Mouse (Mus musculus) right cerebral cortex, postnatal 14 days (tissue): Measurements from ENCODE around the gene Nkapl.

Experiments used
- DNase-seq: peaks from one replicate; pipeline ENCODE4 v3.0.0; 2022

Nkapl gene

DNA sequence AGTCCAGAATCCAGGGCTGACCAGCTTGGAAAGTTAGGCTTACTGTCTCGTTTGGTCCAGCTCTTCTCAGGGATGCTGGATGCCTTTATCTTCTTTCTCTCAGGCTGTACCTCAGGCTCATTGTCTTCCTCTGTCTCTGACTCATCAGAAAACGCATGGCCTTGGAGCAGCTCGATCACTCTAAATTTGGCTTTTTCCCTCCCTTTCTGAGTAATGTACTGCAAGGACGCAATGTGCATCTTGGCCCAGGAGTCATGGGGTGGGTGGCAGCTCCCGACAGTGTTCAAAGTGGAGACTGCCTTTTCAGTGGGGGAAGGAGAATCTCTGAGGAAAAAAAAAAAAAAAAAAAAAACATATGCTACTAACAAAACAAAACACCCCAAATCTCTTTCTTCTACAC lies 45.0 kb downstream of the Nkapl start:
- no peak for DNase-seq

DNA sequence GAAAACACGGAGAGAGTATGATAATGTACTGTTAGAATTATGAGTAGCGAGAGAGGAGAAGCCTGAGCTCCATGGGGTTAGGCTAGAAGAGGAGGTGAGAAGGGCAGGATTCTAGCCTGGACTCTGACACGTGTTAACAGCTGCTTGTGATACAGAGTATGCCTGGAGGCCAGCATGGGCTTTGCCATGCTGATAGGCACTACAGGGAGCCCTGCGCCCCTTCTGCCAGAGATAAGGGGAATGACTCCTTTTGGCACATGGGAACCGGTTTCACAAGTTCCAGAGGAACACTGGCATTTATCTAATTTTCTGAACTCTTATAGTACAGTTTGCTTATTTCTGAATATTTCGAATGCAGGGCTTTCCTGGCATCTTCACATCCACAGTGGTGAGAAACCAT lies 49.4 kb downstream of the Nkapl start:
- DNase-seq = no peak

DNA sequence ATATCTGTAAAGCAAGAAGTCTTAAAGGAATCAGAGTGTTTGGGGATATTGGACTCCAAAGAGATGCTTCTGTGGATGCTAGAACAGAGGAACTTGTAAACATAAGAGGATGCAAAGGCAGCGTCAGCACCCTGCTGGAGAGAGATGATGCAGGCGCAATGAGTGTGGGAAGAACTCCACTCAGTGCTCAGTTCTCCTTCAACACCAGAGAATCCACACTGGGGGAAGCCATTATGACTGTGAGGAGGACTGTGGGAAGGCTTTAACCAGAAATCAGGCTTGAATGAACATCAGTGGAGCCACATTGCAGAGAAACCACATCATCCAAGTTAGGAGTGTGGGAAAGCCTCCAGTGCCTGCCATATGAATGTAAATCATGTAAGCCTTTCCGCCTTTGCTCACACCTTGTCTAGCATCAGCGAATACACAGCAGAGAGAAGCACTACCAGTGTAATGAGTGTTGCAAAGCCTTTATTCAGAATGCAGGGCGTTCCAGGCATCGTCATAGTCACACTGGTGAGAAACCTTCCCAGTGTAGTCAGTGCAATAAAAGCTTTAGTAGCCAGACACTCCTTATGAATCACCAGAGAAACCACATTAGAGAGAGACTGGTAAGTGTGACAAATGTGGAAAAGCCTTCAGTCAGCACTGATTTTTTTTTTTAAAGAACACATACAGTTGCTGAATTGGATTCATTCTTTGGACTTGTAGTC lies 50.9 kb downstream of the Nkapl start:
- no peak for DNase-seq
